Mouse (Mus musculus) urinary bladder, postnatal 0 days (tissue): ENCODE results near the gene Ttc34. TPM values are rescaled to one million over a fixed set of nuclear protein-coding genes. Genes with fewer than 3 reads are reported as not detected.

Experiments
- polyA plus RNA-seq: library from polyadenylated mRNA; unstranded; fragments of >200 nt; fragmentation: Nextera tagmentation; extraction: Ambion mirVana; gene quantifications from 2 replicates; pipeline ENCODE4 v1.2.1, GENCODE M21; 2015

Gene Ttc34
- 0.05 and 0.06 TPM in 2 replicates for polyA plus RNA-seq

DNA sequence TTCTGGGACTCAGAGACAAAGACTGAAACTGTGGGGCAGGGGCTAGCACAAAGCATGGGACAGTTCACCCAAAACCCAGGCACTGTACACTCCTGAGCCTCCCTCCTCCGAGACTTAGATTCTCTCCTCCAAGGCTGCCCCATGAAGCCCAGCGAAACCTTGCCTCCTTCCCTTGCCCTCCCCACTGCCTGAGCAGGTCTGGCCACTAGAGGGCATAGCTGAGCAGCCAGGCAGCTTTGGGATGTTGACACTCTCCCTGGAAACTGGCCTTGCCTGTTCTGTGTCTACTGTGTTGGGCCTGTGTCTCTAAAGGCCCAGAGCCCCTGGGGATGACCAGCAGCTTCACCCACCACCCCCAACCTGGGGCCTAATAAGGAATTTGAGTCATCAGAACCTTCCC lies at the start of gene Ttc34:
Gene Ttc34 (plus strand): TSS at position 290 of the 400 bp plus-strand sequence.

DNA sequence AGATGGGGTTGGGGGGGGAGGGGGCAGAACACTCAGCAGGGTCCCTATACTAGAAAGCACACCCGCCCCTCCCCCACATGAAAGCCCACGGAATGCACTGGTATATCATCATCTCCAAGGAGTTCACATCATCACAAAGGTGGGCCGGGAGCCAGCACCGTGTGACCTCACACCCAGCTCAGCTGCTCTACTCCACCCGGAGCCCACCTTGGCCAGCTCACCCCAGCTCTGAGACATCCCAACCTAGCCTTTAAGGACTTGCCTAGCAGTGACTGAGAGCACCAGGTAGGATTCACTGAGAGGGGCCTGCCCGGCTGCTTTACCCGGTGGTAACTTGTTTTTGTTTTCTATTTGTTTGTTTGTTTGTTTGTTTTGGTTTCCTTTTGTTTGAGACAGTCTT lies 32.2 kb downstream of the Ttc34 start, which contains the start of gene Mmel1:
Gene Mmel1 (plus strand): TSS at position 146 of the 400 bp plus-strand sequence.

DNA sequence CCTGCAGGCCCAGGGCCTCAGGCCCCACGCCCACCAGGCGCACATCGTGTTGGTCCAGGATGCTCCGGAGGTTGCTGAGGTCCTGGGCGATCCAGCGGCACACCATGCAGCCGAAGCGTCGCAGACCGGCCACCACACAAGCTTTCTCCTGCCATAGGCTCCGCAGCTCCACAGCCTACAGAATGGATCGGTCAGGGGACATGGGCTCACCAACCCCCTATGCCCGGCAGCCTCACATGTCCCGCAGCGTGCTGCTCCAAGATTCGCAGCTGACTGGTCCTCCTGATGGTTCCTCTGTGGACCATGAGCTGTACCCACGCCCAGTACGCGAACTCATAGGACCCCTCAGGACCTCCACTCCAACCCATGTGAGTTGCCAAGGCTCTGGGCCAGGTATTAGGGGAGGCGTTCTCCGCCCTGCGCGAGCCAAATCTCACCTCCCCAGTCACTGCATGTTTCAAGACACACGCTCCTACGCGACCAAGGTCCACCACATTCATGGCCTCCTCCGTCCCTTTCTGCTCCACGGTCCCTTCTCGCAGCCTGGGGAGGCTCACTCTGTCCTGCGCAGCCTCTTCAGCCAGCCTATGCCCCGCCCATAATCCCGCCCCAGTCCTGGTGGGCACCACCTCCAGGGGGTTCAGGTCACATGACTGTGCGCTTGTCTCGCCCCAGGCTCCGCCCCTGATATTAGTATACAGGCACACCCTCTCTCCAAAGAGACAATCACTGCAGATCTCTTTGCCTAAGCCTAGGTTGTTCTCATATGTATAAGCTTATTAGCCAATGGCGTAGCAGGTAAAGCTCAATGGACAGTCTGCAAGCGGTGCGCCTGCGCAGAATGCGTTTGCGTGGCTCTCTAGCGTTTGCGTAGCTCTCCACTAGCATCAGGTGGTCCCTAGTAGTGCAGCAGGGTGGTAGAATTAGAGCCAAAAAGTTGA lies 61.5 kb downstream of the Ttc34 start, which contains the start of gene Fam213b:
Gene Fam213b (minus strand): TSS at position 630 of the 941 bp plus-strand sequence.

Other genes with a start within 250 kb of the Ttc34 start
- gene Prdm16, start 200.6 kb upstream of the Ttc34 start, polyA plus RNA-seq = 4.8 and 5.0 TPM in 2 replicates
- not detected in 2 replicates for gene Actrt2, start 169.6 kb upstream of the Ttc34 start, polyA plus RNA-seq
- gene Mmel1, start 32.1 kb downstream of the Ttc34 start, polyA plus RNA-seq = 0.07 TPM in 1 of 2 replicates, not detected in the other
- 27.3 and 29.2 TPM in 2 replicates for gene Fam213b, start 61.7 kb downstream of the Ttc34 start, polyA plus RNA-seq
- 2.7 and 2.8 TPM in 2 replicates for gene Tnfrsf14, start 91.1 kb downstream of the Ttc34 start, polyA plus RNA-seq
- gene Hes5, start 123.5 kb downstream of the Ttc34 start, polyA plus RNA-seq = not detected in 2 replicates
- gene Pank4, start 126.7 kb downstream of the Ttc34 start, polyA plus RNA-seq = 18.8 and 19.7 TPM in 2 replicates
- 15.7 and 17.5 TPM in 2 replicates for gene Plch2, start 219.3 kb downstream of the Ttc34 start, polyA plus RNA-seq
- 9.8 and 10.3 TPM in 2 replicates for gene Pex10, start 229.6 kb downstream of the Ttc34 start, polyA plus RNA-seq
- 165 and 183 TPM in 2 replicates for gene Rer1, start 248.9 kb downstream of the Ttc34 start, polyA plus RNA-seq
- 2.7 and 3.5 TPM in 2 replicates for gene Morn1, start 249.1 kb downstream of the Ttc34 start, polyA plus RNA-seq